Mouse (Mus musculus) E14TG2a.4 (cell line): ENCODE measurements around the gene Ptprh.

Experiments
- H3K27me3 ChIP-seq: 2 replicates; pipeline ENCODE4 v1.6.1; 2014; ENCODE audit warnings: low read length, control low read depth; ENCODE audit not compliant: insufficient read depth
- H3K36me3 ChIP-seq: 2 replicates; pipeline ENCODE4 v1.6.1; 2014; ENCODE audit warnings: low read length, control low read depth; ENCODE audit not compliant: insufficient read depth
- H3K4me1 ChIP-seq: replicated peaks from 2 replicates; pipeline ENCODE4 v1.6.1; 2014; ENCODE audit warnings: low read depth, low read length, control low read depth
- H3K4me3 ChIP-seq: replicated peaks from 2 replicates; pipeline ENCODE4 v1.5.1; 2014; ENCODE audit warnings: mild to moderate bottlenecking, low read length
- H3K9me3 ChIP-seq: 2 replicates; pipeline ENCODE4 v1.6.1; 2014; ENCODE audit warnings: low read length, control low read depth
- CTCF ChIP-seq: conservative IDR thresholded peaks from 2 replicates; pipeline ENCODE4 v1.5.1; 2014; ENCODE audit warnings: low read length
- NANOG ChIP-seq: IDR thresholded peaks from 2 replicates; pipeline ENCODE4 v1.6.1; 2014; ENCODE audit warnings: borderline replicate concordance, low read length, mixed read lengths
- POU5F1 ChIP-seq: IDR thresholded peaks from 2 replicates; pipeline ENCODE4 v1.6.1; 2014; ENCODE audit warnings: low read length, borderline replicate concordance

Ptprh gene

DNA sequence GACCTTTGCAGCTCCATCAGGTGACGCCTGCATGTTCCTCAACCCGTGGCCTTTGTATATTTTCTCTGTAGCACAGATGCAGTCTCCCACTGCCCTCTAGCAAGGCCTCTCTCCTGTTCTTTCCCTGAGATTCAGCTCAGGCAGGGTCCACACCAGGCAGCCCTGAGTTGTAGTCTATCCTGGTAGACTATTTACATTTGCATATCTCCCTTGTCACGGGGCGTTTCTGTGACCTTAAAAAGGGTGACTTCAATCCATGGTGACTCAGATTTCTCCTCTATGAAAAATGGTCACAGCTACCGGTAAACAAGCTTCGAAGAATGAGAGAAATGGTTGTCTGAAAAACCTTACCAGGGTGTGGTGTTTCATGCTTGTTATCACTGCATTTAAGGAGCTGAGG is at the start of gene Ptprh:
Gene Ptprh (minus strand): TSS at position 169 of the 400 bp plus-strand sequence.
- Histone ChIP-seq H3K4me1 (0 out of 2 replicates have a peak, but pooled peaks cover 3% of the 10 kb centered on the region), H3K4me3 (no peak within 1 kb of the TSS), H3K9me3 (peaks cover 7% of the 10 kb centered on the region; the same call in 1 of the 2 replicates), H3K27me3 (no peaks in the 10 kb centered on the region), H3K36me3 (no peaks in the 10 kb centered on the region)
- no peak for TF ChIP-seq POU5F1
- TF ChIP-seq NANOG: no peak
- no peak for TF ChIP-seq CTCF

DNA sequence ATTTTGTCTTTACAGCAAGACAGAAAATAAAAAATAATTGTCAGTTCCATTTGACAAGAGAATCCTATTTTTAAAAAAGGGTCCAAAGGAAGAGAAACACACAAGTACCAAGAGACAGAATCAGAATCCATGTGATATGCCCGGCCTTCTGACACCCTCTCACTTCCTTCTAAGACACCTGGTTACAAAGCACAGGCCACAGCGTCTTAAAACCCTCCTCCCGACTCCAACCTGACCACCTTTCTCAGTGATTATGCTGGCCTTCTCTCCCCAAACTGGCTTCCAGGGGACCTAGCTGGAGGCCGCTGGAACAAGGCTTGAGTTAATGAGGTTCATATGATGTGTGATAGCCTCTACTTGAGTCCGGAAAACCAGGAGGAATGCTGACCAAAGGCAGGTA is 49.5 kb upstream of the Ptprh start:
- TF ChIP-seq CTCF (no peak), POU5F1 (no peak), NANOG (no peak)
- H3K4me1 ChIP-seq: peaks cover 67% of the 10 kb centered on the region

DNA sequence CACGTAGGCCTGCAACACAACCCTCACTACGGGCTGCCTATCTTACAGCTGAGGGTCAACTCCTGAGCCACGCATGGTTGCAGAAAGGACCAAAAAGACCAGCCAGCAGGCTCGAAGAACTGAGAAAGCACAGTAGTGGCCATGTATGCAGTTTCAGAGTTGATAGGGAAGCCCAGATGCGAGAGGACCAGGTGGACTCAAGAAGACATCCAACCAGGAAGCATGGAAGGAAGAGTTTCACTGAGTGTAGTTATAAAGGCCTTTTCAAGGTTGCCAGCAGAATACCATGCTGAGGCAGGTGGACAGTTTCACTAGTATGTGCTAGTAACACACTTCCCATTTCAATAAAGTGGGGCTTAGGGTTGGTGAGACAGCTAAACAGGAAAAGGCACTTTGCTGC is 48.9 kb upstream of the Ptprh start:
- H3K4me3 ChIP-seq: no peak overlapping the region
- no peaks in the 10 kb centered on the region for H3K27me3 ChIP-seq
- no peaks in the 10 kb centered on the region for H3K9me3 ChIP-seq
- H3K4me1 ChIP-seq: peaks cover 63% of the 10 kb centered on the region
- TF ChIP-seq POU5F1 (no peak), NANOG (no peak), CTCF (no peak)
- H3K36me3 ChIP-seq: peaks cover 51% of the 10 kb centered on the region

More for the DNA sequence above, 49.5 kb upstream of the Ptprh start:
- Histone ChIP-seq H3K4me3 (no peak overlapping the region), H3K27me3 (no peaks in the 10 kb centered on the region), H3K9me3 (no peaks in the 10 kb centered on the region), H3K36me3 (peaks cover 45% of the 10 kb centered on the region)

DNA sequence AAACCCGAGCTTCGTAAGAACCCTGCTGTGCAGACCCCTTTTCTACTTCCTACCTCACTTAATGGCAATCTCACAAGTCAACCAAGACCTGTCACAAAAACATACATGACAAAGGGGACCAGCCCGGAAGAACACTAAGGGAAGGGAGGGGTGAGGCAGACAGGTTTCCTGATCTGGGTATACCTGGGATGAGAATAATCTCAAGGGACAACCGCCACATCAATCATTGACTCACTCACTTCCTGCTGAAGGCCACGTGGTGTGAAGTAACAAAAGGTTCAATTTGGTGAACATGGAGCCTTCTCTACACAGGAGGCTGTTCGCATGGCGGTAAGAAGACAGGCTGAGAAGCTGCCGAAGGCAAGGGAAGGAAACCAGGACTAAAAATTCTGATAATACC is 47.7 kb upstream of the Ptprh start:
- no peak overlapping the region for H3K4me3 ChIP-seq
- peaks cover 61% of the 10 kb centered on the region for H3K36me3 ChIP-seq
- no peaks in the 10 kb centered on the region for H3K27me3 ChIP-seq
- H3K9me3 ChIP-seq: no peaks in the 10 kb centered on the region
- H3K4me1 ChIP-seq: peaks cover 59% of the 10 kb centered on the region
- TF ChIP-seq POU5F1 (no peak), CTCF (no peak), NANOG (no peak)

DNA sequence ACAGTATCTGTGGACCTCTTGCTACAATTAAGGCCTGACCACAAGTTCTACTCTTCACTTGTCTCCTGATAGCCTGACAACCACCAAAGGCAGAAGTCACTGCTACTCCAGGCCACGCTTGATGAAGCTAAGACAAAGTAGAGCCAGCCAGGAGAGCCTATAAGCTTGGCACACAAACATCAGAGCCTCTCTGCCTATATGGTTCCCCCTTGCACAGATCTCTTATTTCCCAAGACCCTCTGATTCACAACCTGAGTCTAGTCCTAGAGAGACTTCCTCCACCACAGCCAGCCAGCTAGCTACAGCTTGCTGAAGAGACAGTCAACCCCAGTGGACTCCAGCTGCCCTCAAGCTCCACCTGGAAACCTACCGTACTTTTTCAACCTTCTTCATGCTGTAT is 44.2 kb upstream of the Ptprh start:
- peaks cover 65% of the 10 kb centered on the region for H3K36me3 ChIP-seq
- TF ChIP-seq CTCF (no peak), NANOG (no peak), POU5F1 (no peak)
- no peaks in the 10 kb centered on the region for H3K27me3 ChIP-seq
- no peaks in the 10 kb centered on the region for H3K9me3 ChIP-seq
- peaks cover 28% of the 10 kb centered on the region for H3K4me1 ChIP-seq
- no peak overlapping the region for H3K4me3 ChIP-seq

DNA sequence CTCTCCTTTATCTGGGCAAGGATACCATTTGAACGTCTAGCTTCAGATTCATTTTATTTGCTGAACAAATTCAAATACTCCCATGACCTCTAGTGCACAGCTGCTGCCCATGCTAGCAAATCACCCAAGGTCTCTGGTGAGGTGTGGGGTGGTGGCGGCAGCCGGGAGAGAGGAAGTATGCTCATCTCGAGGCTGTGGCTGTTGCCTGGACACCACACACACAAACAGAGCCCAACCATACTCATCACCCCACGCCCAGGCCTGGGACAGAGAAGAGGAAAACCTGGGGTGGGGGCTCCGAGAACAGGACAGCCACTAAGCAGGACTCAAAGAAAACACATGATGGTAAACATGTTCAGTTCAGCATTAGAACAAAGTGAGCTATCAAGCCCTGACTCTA is 43.5 kb upstream of the Ptprh start:
- TF ChIP-seq POU5F1 (no peak), CTCF (no peak), NANOG (no peak)
- Histone ChIP-seq H3K36me3 (peaks cover 65% of the 10 kb centered on the region), H3K4me1 (peaks cover 21% of the 10 kb centered on the region), H3K27me3 (no peaks in the 10 kb centered on the region), H3K9me3 (no peaks in the 10 kb centered on the region), H3K4me3 (no peak overlapping the region)

DNA sequence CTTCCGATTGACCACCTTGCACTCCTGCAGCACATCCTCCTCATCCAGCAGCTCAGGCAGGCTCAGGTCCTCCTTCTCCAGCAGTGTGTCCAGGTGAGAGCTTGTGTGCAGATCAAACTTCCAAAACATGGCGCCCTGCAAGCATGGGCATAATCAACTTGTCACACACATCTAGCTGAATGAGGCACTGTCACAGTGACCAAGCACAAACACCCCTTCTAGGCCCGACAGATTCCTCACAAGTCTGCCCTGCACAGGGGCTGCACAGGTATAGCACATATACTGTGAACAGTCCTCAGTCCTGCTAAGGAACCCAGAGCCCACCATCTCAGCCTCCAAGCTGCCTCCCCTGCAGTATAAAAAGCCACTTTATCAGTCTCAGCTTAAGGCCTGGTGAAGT is 43.0 kb upstream of the Ptprh start:
- Histone ChIP-seq H3K36me3 (peaks cover 69% of the 10 kb centered on the region), H3K27me3 (no peaks in the 10 kb centered on the region), H3K9me3 (no peaks in the 10 kb centered on the region), H3K4me1 (peaks cover 17% of the 10 kb centered on the region), H3K4me3 (no peak overlapping the region)
- TF ChIP-seq POU5F1 (no peak), CTCF (no peak), NANOG (no peak)

DNA sequence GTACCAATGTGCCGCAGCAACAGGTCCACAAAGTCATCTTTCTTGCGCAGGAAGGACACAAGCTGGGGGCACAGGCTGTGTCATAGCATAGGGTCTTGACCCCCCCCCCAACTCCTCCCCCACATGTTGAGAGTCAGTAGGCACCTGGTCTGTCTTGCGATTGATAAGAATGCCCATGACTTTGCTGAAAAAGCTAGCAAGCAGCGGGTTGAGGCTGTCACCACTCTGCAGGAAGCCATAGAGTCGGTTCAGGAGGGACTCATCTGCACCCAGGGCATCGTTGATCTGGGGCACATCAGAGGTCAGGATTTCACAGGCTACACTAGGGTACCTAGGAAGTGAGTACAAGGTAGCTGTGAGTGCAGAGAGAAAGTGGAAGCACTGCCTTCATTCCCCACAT is 39.4 kb upstream of the Ptprh start:
- H3K27me3 ChIP-seq: no peaks in the 10 kb centered on the region
- TF ChIP-seq NANOG (no peak), CTCF (no peak), POU5F1 (no peak)
- peaks cover 9% of the 10 kb centered on the region; the same call in 1 of the 2 replicates for H3K4me1 ChIP-seq
- no peaks in the 10 kb centered on the region for H3K9me3 ChIP-seq
- no peak overlapping the region for H3K4me3 ChIP-seq
- H3K36me3 ChIP-seq: peaks cover 97% of the 10 kb centered on the region

DNA sequence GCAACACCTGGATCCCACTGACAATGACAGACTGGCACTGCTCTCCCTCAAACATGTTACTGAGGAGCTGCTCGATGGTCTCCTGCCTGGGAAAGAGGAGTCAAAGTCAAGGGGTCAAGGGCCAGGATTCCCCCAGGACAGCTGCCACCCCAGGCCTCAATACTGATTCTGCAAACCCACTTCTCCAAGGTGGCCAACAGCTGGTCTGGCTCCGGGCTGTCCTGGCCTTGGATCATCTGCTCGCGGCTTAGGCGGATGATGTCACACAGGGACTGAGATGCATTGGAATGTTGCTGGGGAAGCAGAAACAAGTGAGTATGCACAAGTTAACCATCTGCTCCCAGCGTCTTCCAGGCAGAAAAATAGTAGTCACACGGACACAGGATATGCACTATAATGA is 38.1 kb upstream of the Ptprh start:
- no peak for TF ChIP-seq CTCF
- TF ChIP-seq NANOG: no peak
- TF ChIP-seq POU5F1: no peak
- Histone ChIP-seq H3K27me3 (no peaks in the 10 kb centered on the region), H3K36me3 (peaks cover 98% of the 10 kb centered on the region), H3K9me3 (no peaks in the 10 kb centered on the region), H3K4me3 (no peak overlapping the region), H3K4me1 (peaks cover 5% of the 10 kb centered on the region; the same call in 1 of the 2 replicates)
